Mouse (Mus musculus): ENCODE measurements around the gene Olfr448. TPM values are rescaled to one million over a fixed set of nuclear protein-coding genes. Genes with fewer than 3 reads are reported as not detected.

The Olfr448 gene
- not detected in 2 replicates for polyA plus RNA-seq (2012; ENCODE audit: low replicate concordance)

DNA sequence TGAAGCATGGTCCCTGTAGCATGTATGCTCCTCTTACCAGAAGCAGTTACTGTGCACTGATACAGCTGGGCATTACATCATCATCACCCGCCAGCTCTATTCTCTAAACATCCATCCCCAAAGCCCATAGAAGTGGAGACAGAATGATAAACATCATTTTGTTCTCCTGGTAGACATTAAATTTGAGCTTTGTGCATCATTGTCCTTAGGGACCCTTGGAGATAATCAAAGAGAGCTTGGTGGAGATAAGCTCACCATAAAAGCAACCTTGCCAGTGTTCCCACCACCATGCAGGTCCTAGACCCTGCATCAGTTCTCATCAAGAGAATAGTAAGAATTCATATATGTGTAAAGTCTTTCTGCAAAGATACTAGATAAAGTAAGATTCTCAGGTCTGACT lies at the start of gene Olfr448:
TSS of gene Olfr448 (plus strand) at position 301 of the 400 bp plus-strand sequence.

DNA sequence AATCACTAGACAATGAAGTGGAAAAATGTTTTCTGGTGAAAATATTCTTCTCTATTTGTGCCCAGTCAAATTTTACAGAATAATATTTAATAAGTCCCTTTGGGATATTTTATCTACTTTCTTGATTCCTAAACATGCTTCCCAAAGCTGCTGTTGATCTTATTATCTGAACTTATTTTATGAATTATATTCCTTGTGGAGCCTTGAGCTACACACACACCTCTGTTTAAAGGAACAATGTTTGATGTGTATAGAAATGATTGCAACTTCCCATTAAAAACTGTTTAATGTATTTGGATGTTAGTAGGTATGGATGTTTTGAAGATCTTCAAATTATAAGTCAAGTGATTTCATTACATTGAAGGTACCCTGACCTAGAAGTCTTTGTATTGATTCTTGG lies 18.3 kb downstream of the Olfr448 start, which contains the start of gene Olfr447:
TSS of gene Olfr447 (plus strand) at position 301 of the 400 bp plus-strand sequence.

DNA sequence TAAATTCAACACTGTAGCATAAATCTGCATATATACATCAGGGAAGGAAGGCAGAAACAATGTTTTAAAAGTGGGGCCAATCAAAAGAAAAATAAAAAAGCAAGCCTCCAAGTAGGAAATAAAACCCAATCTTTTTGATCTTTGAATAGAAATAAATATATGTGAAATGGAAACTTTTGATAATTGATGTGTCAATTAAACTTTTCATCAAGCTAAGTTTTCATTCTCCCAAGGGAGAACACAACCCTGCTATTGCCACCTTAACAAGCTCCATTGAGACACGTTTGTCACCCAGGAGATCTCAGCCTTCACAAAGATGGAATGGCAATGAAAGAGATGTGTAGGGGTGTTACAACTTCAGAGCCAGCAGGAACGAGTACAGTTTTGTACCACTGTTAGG lies 30.8 kb downstream of the Olfr448 start, which contains the start of gene Olfr446:
TSS of gene Olfr446 (plus strand) at position 301 of the 400 bp plus-strand sequence.

Other genes starting within 250 kb of the Olfr448 start
- gene Tcaf2, start 245.2 kb upstream of the Olfr448 start, polyA plus RNA-seq (2012; ENCODE audit: low replicate concordance), result not detected in 2 replicates
- 0.11 and 0.17 TPM in 2 replicates for gene Tcaf1, start 180.4 kb upstream of the Olfr448 start, polyA plus RNA-seq (2012; ENCODE audit: low replicate concordance)
- not detected in 2 replicates for gene Olfr453, start 151.1 kb upstream of the Olfr448 start, polyA plus RNA-seq (2012; ENCODE audit: low replicate concordance)
- 0.06 TPM in 1 of 2 replicates, not detected in the other for gene Olfr38, start 134.0 kb upstream of the Olfr448 start, polyA plus RNA-seq (2012; ENCODE audit: low replicate concordance)
- not detected in 2 replicates for gene Olfr452, start 105.3 kb upstream of the Olfr448 start, polyA plus RNA-seq (2012; ENCODE audit: low replicate concordance)
- gene Olfr450, start 78.5 kb upstream of the Olfr448 start, polyA plus RNA-seq (2012; ENCODE audit: low replicate concordance), result 0.26 TPM in 1 of 2 replicates, not detected in the other
- gene Olfr449, start 56.1 kb upstream of the Olfr448 start, polyA plus RNA-seq (2012; ENCODE audit: low replicate concordance), result not detected in 2 replicates
- not detected in 2 replicates for gene Olfr447, start 18.4 kb downstream of the Olfr448 start, polyA plus RNA-seq (2012; ENCODE audit: low replicate concordance)
- gene Olfr446, start 30.9 kb downstream of the Olfr448 start, polyA plus RNA-seq (2012; ENCODE audit: low replicate concordance), result not detected in 2 replicates
- not detected in 2 replicates for gene Olfr444, start 58.6 kb downstream of the Olfr448 start, polyA plus RNA-seq (2012; ENCODE audit: low replicate concordance)
- not detected in 2 replicates for gene Olfr441, start 215.9 kb downstream of the Olfr448 start, polyA plus RNA-seq (2012; ENCODE audit: low replicate concordance)

All from leukemia stem cell, adult 10-12 weeks (primary cell).